Mouse (Mus musculus): ENCODE measurements at regions not wholly inside any gene's neighbourhood (a gene's known extent, or its start where the extent isn't known, plus 50 kb on each side); places are given as distances from the start of the nearest gene placed in this dataset.
A peak's percentile ranks its signal among the peaks of the same experiment; 100 is the strongest.

- no peaks in the 10 kb centered on the region for H3K4me1 ChIP-seq (ENCODE audit: control insufficient read depth, insufficient read depth, low read length)
- 88% methylated on average over 2 of the region's 2 CpGs for WGBS
- H3K4me3 ChIP-seq (ENCODE audit: low read depth, low read length): no peak overlapping the region
- ATAC-seq (ENCODE audit: insufficient number of reproducible peaks, low FRiP score, low TSS enrichment, low read depth) (no peak), DNase-seq (ENCODE audit: low spot score) (no peak)
- no peak overlapping the region for H3K9ac ChIP-seq (ENCODE audit: low read length)
- no peak overlapping the region for H3K4me2 ChIP-seq (ENCODE audit: low read depth, severe bottlenecking)
- H3K27ac ChIP-seq (replicated peaks; ENCODE audit: low read depth, low read length): no peak overlapping the region
- H3K9me3 ChIP-seq (ENCODE audit: control insufficient read depth, low read length): no peaks in the 10 kb centered on the region
- H3K36me3 ChIP-seq (ENCODE audit: control insufficient read depth, insufficient read depth, low read length): no peaks in the 10 kb centered on the region
- H3K27me3 ChIP-seq (ENCODE audit: control insufficient read depth, insufficient read depth, low read length): no peaks in the 10 kb centered on the region
Observed at GRCm38 (mm10) chr12:25319846-25320245, 222.9 kb upstream of the Id2 start.

- no peak overlapping the region for H3K27ac ChIP-seq (replicated peaks; ENCODE audit: low read depth, low read length)
- no peak overlapping the region for H3K9ac ChIP-seq (ENCODE audit: low read length)
- no peaks in the 10 kb centered on the region for H3K4me1 ChIP-seq (ENCODE audit: control insufficient read depth, insufficient read depth, low read length)
- ATAC-seq (ENCODE audit: insufficient number of reproducible peaks, low FRiP score, low TSS enrichment, low read depth) (no peak), DNase-seq (ENCODE audit: low spot score) (no peak)
- H3K27me3 ChIP-seq (ENCODE audit: control insufficient read depth, insufficient read depth, low read length): no peaks in the 10 kb centered on the region
- no peaks in the 10 kb centered on the region for H3K9me3 ChIP-seq (ENCODE audit: control insufficient read depth, low read length)
- H3K36me3 ChIP-seq (ENCODE audit: control insufficient read depth, insufficient read depth, low read length): no peaks in the 10 kb centered on the region
- 80% methylated on average over 4 of the region's 4 CpGs for WGBS
- no peak overlapping the region for H3K4me2 ChIP-seq (ENCODE audit: low read depth, severe bottlenecking)
- no peak overlapping the region for H3K4me3 ChIP-seq (ENCODE audit: low read depth, low read length)
Observed at GRCm38 (mm10) chr12:25318072-25318671, 221.2 kb upstream of the Id2 start.

- no peak for ATAC-seq (ENCODE audit: insufficient number of reproducible peaks, low FRiP score, low TSS enrichment, low read depth)
- Histone ChIP-seq H3K4me3 (ENCODE audit: low read depth, low read length) (no peak overlapping the region), H3K36me3 (ENCODE audit: control insufficient read depth, insufficient read depth, low read length) (no peaks in the 10 kb centered on the region), H3K27ac (replicated peaks; ENCODE audit: low read depth, low read length) (no peak overlapping the region), H3K27me3 (ENCODE audit: control insufficient read depth, insufficient read depth, low read length) (no peaks in the 10 kb centered on the region), H3K4me2 (ENCODE audit: low read depth, severe bottlenecking) (no peak overlapping the region), H3K9ac (ENCODE audit: low read length) (no peak overlapping the region), H3K9me3 (ENCODE audit: control insufficient read depth, low read length) (no peaks in the 10 kb centered on the region), H3K4me1 (ENCODE audit: control insufficient read depth, insufficient read depth, low read length) (no peaks in the 10 kb centered on the region)
- no peak for DNase-seq (ENCODE audit: low spot score)
- WGBS: 63% methylated on average over 1 of the region's 1 CpGs
Observed at GRCm38 (mm10) chr12:25315969-25316368, 219.0 kb upstream of the Id2 start.

GRCm38 (mm10) chr12:25313212-25313611 lies 216.3 kb upstream of the Id2 start:
- Histone ChIP-seq H3K27ac (replicated peaks; ENCODE audit: low read depth, low read length) (no peak overlapping the region), H3K9ac (ENCODE audit: low read length) (no peak overlapping the region), H3K4me3 (ENCODE audit: low read depth, low read length) (no peak overlapping the region), H3K4me2 (ENCODE audit: low read depth, severe bottlenecking) (no peak overlapping the region), H3K4me1 (ENCODE audit: control insufficient read depth, insufficient read depth, low read length) (0 out of 2 replicates have a peak, but pooled peaks cover 5% of the 10 kb centered on the region), H3K9me3 (ENCODE audit: control insufficient read depth, low read length) (no peaks in the 10 kb centered on the region), H3K27me3 (ENCODE audit: control insufficient read depth, insufficient read depth, low read length) (no peaks in the 10 kb centered on the region), H3K36me3 (ENCODE audit: control insufficient read depth, insufficient read depth, low read length) (no peaks in the 10 kb centered on the region)
- ATAC-seq (ENCODE audit: insufficient number of reproducible peaks, low FRiP score, low TSS enrichment, low read depth) (no peak), DNase-seq (ENCODE audit: low spot score) (no peak)

GRCm38 (mm10) chr12:25312390-25312789 lies 215.4 kb upstream of the Id2 start:
- Histone ChIP-seq H3K4me1 (ENCODE audit: control insufficient read depth, insufficient read depth, low read length) (0 out of 2 replicates have a peak, but pooled peaks cover 5% of the 10 kb centered on the region), H3K9me3 (ENCODE audit: control insufficient read depth, low read length) (no peaks in the 10 kb centered on the region)

GRCm38 (mm10) chr12:25311728-25312127 lies 214.8 kb upstream of the Id2 start:
- 93% methylated on average over 7 of the region's 7 CpGs for WGBS
- ATAC-seq (ENCODE audit: insufficient number of reproducible peaks, low FRiP score, low TSS enrichment, low read depth) (no peak), DNase-seq (ENCODE audit: low spot score) (no peak)
- Histone ChIP-seq H3K9ac (ENCODE audit: low read length) (no peak overlapping the region), H3K4me1 (ENCODE audit: control insufficient read depth, insufficient read depth, low read length) (0 out of 2 replicates have a peak, but pooled peaks cover 5% of the 10 kb centered on the region), H3K27ac (replicated peaks; ENCODE audit: low read depth, low read length) (no peak overlapping the region), H3K36me3 (ENCODE audit: control insufficient read depth, insufficient read depth, low read length) (no peaks in the 10 kb centered on the region), H3K9me3 (ENCODE audit: control insufficient read depth, low read length) (no peaks in the 10 kb centered on the region), H3K27me3 (ENCODE audit: control insufficient read depth, insufficient read depth, low read length) (no peaks in the 10 kb centered on the region), H3K4me3 (ENCODE audit: low read depth, low read length) (no peak overlapping the region), H3K4me2 (ENCODE audit: low read depth, severe bottlenecking) (no peak overlapping the region)

More at GRCm38 (mm10) chr12:25312390-25312789, 215.4 kb upstream of the Id2 start:
- no peak overlapping the region for H3K27ac ChIP-seq (replicated peaks; ENCODE audit: low read depth, low read length)
- no peak overlapping the region for H3K4me2 ChIP-seq (ENCODE audit: low read depth, severe bottlenecking)
- H3K4me3 ChIP-seq (ENCODE audit: low read depth, low read length): no peak overlapping the region
- no peaks in the 10 kb centered on the region for H3K27me3 ChIP-seq (ENCODE audit: control insufficient read depth, insufficient read depth, low read length)
- DNase-seq (ENCODE audit: low spot score): no peak
- ATAC-seq (ENCODE audit: insufficient number of reproducible peaks, low FRiP score, low TSS enrichment, low read depth): no peak
- H3K9ac ChIP-seq (ENCODE audit: low read length): no peak overlapping the region
- WGBS: 86% methylated on average over 2 of the region's 2 CpGs
- H3K36me3 ChIP-seq (ENCODE audit: control insufficient read depth, insufficient read depth, low read length): no peaks in the 10 kb centered on the region

GRCm38 (mm10) chr12:25310293-25310946 lies 213.5 kb upstream of the Id2 start:
- DNase-seq (ENCODE audit: low spot score) (peak; percentile 23), ATAC-seq (ENCODE audit: insufficient number of reproducible peaks, low FRiP score, low TSS enrichment, low read depth) (no peak)
- H3K9me3 ChIP-seq (ENCODE audit: control insufficient read depth, low read length): no peaks in the 10 kb centered on the region
- no peak overlapping the region for H3K4me3 ChIP-seq (ENCODE audit: low read depth, low read length)
- H3K27me3 ChIP-seq (ENCODE audit: control insufficient read depth, insufficient read depth, low read length): no peaks in the 10 kb centered on the region
- no peak overlapping the region for H3K9ac ChIP-seq (ENCODE audit: low read length)
- H3K27ac ChIP-seq (replicated peaks; ENCODE audit: low read depth, low read length): no peak overlapping the region
- H3K36me3 ChIP-seq (ENCODE audit: control insufficient read depth, insufficient read depth, low read length): no peaks in the 10 kb centered on the region
- no peak overlapping the region for H3K4me2 ChIP-seq (ENCODE audit: low read depth, severe bottlenecking)
- H3K4me1 ChIP-seq (ENCODE audit: control insufficient read depth, insufficient read depth, low read length): 0 out of 2 replicates have a peak, but pooled peaks cover 5% of the 10 kb centered on the region
- 32% methylated on average over 6 of the region's 6 CpGs for WGBS

GRCm38 (mm10) chr12:25309234-25309633 lies 212.3 kb upstream of the Id2 start:
- ATAC-seq (ENCODE audit: insufficient number of reproducible peaks, low FRiP score, low TSS enrichment, low read depth) (no peak), DNase-seq (ENCODE audit: low spot score) (no peak)
- Histone ChIP-seq H3K27ac (replicated peaks; ENCODE audit: low read depth, low read length) (no peak overlapping the region), H3K4me1 (ENCODE audit: control insufficient read depth, insufficient read depth, low read length) (0 out of 2 replicates have a peak, but pooled peaks cover 5% of the 10 kb centered on the region), H3K4me2 (ENCODE audit: low read depth, severe bottlenecking) (no peak overlapping the region), H3K9ac (ENCODE audit: low read length) (no peak overlapping the region), H3K36me3 (ENCODE audit: control insufficient read depth, insufficient read depth, low read length) (no peaks in the 10 kb centered on the region), H3K4me3 (ENCODE audit: low read depth, low read length) (no peak overlapping the region), H3K9me3 (ENCODE audit: control insufficient read depth, low read length) (no peaks in the 10 kb centered on the region), H3K27me3 (ENCODE audit: control insufficient read depth, insufficient read depth, low read length) (no peaks in the 10 kb centered on the region)
- WGBS: 93% methylated on average over 6 of the region's 6 CpGs

All from limb, embryonic 11.5 days (tissue).